Mouse (Mus musculus): ENCODE measurements around the gene Susd1.

- TF ChIP-seq POLR2A (IDR thresholded peaks at IDR 0.05; ENCODE audit: low read depth, low read length) (no peak), CTCF (IDR thresholded peaks at IDR 0.05; ENCODE audit: extremely low read depth, insufficient read length, insufficient replicate concordance, low read depth, low read length) (no peak)
These were observed 11.9 kb upstream of the Susd1 start for GRCm38 (mm10) chr4:59450234-59450854.

All from small intestine, adult 2 months (tissue).